Mouse (Mus musculus) testis, postnatal 10 days (tissue): ENCODE data around the gene Cntnap1.

Experiments used
- DNase-seq: peaks from one replicate; pipeline ENCODE4 v3.0.0; 2021; ENCODE audit warnings: low spot score

Gene Cntnap1

DNA sequence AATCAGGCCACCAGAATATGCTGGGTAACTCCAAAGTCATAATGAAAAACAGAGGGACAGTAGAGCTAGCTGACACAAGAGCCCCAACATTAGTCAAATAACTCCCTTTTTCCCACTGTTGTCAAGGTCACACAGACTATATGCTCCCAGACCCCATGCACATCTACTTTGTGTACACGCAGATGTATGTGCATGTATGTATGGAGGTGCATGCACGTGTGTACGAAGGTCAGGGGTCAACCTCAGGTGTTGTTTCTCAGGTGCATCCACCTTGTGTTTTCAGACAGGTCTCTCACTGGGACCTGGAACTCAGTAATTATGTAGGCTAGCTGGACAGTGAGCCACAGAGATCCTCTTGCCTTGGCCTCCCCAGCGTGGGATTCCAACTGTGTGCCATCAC lies 15.1 kb downstream of the Cntnap1 start:
- no peak for DNase-seq

DNA sequence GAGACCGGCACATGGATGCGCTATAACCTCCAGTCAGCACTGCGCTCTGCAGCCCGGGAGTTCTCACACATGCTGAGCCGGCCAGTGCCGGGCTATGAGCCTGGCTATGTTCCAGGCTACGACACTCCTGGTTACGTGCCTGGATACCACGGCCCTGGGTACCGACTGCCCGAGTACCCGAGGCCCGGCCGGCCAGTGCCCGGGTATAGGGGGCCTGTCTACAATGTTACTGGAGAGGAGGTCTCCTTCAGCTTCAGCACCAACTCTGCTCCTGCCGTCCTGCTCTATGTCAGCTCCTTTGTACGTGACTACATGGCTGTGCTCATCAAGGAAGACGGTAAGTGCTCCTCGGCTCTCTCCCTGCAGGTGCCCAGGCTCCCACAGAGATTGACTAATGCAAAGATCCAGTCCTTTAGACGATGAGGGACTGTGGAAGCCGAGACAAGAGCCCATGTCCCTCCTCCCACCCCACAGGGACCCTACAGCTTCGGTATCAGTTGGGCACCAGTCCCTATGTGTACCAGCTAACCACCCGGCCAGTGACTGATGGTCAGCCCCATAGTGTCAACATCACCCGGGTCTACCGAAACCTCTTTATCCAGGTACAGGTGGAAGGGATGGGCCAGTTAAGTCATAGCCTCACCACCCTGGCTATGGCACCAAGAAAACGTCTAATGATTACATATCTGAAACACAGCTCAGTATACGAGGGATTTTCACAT lies 16.4 kb downstream of the Cntnap1 start:
- no peak for DNase-seq

DNA sequence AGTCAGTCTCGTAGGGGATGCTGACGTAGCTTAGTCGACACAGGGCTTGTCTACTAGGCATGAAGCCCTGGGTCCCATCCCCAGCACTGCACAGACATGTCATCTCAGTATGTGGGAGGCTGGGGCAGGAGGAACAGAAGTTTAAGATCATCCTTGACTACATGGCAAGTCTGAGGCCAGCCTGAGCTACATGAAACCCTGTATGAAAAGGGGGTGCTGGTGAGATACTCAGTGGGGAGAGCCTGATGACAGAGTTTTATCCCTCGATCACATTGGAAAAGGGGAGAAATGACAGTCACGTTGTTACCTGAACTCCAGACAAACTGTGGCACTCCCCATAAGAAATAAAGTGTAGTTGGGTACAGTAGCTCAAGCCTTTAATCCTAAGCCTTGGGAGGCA lies 17.2 kb downstream of the Cntnap1 start:
- DNase-seq: no peak

DNA sequence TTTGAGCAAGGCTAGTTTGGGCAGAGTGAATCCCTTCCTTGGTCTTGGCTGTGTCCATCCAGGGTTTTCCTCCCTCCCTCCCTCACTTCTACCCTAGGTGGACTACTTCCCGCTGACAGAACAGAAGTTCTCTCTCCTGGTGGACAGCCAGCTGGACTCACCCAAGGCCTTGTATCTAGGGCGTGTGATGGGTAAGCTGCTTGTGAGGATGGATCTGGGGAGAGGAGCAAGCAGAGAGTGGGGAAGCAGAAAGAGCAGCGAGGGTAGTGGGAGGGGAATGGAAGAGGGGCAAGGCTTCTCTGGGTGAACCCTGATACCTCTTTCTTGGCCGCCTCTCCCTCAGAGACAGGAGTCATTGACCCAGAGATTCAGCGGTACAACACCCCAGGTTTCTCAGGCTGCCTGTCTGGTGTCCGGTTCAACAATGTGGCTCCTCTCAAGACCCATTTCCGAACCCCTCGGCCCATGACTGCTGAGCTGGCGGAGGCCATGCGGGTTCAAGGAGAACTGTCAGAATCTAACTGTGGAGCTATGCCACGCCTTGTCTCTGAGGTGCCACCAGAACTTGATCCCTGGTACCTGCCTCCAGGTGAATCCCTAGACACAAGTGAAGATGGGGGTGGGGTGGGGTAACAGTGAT lies 18.0 kb downstream of the Cntnap1 start:
- peak; percentile 71 for DNase-seq

DNA sequence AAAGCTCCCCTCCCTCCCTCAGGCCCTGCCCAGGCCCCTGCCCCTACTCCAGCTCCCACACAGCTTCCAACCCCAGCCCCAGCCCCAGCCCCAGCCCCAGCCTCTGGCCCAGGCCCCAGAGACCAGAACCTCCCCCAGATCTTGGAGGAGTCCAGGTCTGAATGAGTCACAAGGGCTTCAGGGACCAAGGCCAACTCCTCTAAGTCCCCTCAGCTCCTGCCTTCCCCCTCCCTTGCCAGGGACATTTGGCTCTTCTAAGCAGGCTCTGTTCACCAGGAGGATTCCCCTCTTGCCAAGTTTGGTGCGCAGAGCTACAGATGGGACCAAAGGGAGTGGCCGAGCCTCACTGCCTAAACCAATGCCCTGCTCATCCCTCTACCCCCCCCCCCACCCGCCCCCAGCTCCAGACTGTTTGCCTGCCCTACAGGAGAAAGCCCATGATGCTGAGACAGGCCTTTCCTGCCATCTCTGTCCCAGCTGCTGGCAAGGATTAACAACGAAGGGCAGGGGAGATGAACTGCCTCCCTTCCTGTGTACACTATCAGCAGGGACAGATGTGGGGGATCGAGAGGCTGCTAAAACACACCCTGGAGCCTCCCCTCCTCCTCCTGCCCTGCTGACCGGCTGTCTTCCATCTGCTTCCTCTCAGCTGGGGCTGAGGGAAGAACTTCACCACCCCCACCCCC lies 19.3 kb downstream of the Cntnap1 start:
- peak; percentile 82 for DNase-seq

DNA sequence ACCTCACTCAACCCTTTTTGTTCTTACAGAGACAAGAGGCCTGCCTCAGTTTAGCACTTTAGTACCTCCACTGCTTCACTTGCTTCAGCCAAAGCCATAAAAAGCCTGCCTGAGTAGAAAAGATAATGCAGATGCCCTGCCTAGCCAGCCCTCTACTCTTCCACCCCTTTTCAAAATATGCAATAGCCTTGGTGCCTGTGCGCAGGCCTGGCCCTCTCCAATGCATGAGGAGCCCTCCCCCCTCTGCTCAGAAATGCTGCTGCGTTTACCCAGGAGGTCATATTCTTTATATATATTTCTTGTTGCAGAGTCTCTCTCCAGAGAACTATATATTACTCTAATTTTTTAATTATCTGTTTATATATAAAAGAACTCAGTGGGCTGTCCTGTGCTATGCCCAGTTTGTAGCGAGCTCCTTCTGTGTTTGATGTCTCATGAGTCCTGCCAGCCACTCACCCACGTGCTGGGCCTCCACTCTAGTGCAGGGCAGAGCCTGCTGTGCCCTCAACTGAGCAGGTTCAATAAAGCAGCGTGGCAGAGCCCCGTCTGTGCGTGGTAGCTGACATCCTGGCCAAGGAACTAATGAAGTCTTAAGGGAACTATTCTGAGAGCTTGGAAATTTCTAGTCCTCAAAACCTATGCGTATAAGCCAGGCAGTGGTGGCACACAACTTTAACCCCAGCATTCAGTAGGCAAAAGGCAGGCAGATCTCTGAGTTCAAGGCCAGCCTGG lies 20.0 kb downstream of the Cntnap1 start:
- no peak for DNase-seq

DNA sequence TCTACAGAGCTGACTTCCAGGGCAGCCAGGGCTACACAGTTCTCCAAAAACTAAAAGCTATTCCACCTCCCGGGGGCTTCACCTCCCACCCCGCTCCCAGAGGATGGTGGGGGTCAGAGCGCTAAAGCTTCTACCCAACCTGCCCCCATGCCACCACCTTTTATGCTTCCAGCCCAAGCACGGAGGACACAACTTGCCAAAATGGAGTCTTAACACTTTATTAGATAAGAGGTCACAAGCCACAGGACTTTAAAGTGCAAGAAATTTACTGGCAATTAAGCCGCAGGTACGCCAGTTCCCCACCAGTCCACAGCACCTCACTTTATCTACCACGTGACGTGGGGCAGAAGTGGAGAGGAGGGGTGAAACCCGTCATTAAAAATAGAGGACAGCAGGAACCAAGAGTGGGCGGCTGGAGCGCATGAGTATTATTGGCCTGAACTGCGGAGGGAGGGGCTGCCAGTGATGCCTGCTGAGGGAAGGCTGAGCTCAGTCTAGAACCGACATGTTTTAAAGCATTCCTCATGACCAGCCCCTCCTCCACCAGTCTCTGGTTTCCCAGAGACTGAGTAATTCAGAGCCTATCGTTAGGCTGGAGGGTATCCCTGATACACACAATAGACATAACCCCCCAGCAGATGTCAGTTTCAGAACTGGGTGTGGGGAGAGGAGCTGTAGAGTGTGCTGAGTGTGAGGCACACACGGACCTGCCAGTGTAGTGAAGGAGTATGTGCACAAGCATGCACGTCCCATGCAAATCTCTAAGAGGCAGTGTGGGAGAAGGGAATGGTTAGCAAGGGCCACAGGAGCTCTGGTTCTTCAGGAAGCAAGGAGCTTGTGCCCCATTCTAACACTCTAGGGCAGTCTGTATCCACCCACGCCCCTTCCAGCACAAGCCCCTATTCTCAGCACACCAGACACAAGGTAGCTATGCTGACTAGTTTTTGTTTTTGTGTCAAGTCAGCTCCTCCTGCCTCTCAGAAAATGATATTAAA lies 20.9 kb downstream of the Cntnap1 start:
- no peak for DNase-seq

DNA sequence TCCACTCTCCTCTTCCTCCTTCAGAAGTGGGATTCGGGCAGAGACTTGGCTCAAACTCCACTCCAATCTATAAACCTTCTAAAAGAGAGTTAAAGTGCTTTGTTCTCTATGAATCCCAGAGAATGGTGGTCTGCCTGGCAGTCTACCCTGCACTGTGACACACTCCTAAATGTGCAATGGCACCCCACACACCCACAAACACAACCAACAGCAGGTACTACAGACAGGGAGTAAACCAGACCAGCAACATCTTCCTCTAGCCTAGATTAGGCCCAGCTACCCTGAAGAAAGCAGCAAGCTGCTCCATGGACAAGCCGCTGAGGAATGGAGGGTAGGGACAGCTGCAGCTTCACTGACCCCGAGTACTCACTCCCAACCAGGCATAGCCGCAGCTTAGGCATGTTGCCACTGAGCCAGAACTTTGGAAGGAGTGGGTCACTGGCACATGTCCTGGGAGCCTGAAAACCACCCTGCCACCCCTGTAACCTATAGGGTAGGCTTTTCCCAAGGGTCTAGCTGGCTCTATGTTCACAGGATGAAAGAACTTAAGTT lies 21.7 kb downstream of the Cntnap1 start:
- no peak for DNase-seq

DNA sequence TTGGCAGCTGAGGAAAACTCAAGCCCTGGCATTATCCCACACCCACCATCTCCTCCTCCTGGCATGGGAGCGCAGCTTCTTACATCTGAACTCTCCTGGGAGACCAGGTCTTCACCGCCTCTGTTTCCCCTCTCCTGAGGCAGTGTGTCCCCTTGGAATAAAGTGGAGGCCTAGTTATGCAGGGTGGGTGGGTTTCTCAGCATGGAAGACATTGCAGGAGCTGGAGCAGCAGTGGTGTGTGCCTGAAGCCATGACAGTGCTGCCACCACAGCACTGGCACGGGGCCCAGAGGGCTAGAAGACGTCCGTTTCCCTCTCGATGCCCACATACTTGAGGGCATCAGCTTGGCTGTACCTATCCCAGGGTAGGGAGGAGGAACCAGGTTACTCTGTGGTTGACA lies 22.3 kb downstream of the Cntnap1 start:
- DNase-seq: no peak

DNA sequence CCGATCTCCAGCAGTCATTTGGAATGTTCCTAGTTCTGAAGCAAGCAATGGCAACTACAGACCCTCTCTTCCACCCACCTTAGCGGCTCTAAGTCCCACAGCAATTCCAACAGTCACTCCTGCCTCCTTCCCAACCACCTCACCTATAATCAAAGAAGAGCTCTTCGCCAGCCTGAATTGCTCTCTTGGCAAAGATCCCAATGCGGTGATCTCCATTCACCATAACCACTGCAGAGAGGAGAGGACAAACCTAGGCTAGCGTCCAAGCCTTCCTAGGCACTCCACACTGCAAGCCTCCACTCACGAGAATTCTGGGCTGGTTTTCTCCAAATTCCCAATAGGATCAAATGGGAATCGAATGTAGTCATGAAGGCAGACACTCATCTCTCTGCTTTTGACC lies 22.8 kb downstream of the Cntnap1 start:
- DNase-seq: no peak

DNA sequence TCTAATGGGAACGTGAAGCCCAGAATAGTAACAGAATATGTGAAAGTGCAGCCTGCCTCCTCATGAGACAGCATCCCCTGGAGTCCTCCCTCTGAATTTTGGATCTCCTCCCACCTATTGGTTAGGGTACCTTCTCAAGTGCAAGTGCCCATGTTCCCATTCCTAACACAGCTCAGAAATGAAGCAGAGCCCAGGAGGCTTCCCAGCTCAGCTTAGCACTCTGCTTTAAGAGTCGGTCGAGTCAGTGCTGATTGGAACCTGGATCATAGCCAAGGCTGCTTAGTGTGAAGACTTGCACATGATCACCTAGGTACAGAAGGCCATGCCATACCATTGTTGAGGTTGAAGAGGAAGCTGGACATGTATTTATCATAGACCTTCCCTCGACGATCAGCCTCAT lies 23.8 kb downstream of the Cntnap1 start:
- no peak for DNase-seq

DNA sequence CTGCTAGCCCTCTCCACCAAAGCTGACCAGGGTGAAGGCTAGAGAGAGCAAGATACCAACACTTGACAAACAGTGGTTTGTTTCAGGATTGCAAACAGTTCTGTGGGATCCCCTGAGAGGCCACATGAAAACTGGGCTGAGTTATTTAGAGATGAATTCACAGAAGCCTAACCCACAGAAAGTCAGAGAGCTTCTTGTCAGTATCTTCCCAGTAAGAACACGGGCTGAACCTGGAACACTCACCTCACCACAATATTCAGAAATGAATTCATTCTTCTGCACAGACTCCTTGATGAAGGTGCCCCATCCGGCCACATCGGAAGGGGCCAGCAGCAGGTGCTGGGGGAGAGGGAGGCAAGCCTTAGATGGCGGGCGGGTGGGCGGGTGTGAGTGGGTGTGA lies 24.3 kb downstream of the Cntnap1 start:
- no peak for DNase-seq

DNA sequence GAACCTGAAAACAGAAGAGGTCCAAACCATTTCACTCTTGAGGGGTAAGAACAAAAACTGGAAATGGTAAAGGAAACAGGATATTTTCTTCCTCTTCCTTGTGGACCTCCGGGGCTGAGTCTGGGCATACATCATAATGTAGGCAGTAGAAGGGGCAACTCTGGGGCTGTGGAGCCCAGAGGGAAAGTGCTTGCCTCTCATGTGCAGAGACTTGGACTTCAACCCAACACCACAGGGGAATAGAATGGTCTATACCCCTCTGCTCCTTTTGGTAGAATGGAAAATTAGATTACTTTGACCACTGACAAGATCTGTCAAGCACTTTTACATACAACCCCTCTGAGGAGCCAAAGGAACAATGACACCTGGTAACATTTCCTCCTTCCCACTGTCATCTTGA lies 24.8 kb downstream of the Cntnap1 start:
- DNase-seq: no peak

DNA sequence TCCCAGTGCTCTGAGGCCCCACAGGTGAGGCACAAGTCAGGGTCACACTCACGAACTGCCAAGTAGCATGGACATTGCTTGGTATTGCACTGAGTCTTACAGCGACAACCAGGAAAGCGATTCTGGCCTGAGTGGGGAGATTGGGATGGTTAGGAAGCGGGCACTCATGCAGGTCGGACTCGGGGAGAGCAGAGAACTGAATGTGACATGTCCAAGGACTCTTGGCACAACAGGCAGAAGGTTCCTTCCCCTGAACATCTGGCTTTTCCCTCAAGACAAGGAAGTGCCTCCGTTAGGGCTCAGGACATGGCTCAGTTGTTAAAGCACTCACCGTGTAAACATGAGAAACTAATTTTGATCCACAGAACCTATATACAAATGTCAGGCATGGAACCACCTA lies 25.2 kb downstream of the Cntnap1 start:
- no peak for DNase-seq

DNA sequence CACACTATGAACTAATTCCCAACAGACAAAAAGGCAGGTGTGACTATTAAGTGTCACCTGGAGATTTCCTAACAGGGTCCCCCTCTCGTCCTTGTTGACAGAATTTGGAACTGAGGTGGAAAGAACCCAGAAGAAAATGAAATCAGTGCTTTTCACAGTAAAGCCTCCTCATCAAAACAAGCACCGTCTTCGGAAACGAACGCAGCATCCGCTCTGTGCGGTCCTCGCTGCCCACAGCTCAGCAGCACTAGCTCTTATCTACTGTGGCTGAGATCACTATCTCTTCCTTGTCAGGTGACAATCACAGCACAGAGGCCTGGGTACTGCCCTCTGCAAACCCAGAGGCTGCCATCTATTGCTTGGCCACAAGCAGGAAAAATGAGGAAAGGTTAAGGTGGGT lies 25.9 kb downstream of the Cntnap1 start:
- no peak for DNase-seq

DNA sequence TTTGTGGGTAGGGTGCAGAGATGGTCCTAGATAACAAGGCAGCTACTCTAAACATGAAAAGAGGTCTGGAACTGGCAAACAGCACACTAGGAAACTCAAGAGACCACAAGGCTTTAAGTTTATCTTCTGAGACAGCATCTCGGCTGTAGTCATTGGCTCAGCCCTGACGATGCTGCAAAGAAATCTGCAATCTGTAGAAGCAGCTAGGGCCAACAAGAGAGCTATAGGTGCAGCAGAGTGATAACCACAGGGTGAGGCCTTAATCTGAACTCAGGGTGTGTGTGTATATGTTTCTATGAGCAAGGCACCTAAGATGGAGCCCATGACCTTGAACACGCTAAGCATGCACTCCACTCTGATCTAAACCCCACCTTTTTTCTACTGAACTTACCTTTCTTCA lies 29.2 kb downstream of the Cntnap1 start:
- DNase-seq: no peak

DNA sequence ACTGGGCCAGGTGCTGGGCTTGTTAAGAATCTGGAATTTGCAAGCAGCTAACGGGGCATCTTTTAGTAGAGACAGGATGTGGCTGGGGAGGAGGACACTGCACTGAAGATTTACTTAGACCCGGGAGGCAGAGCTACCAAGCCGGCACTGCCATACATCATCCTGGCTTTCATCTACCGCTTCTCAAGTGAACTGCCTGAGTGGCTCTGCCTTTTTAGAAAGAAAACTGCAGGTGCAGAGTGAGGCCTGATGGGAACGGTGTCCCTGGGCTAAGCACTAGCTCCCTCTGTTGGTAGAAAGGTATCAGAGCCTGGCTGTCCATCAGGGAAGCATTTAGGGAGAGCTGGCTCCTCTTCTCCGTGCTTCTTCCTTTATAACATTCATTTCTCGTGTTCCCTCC lies 30.7 kb downstream of the Cntnap1 start:
- no peak for DNase-seq

DNA sequence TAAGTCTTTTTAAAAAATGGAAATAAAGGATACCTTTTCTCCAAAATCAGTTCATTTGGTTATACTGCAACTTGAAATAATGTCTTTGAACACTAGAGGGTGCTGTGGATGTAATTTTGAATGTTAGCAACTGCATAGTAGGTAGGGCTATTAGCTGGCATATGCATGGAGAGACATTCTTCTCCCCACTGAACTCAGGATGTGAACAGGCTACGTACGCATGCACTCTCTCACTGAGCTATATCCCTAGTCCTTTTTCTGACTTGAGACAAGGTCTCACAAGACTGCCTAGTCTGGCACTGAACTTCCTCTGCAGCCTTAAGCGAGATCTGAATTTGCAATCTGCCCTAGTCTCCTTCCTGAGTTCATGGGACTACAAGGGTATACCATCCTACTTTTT lies 41.6 kb downstream of the Cntnap1 start:
- DNase-seq: no peak

DNA sequence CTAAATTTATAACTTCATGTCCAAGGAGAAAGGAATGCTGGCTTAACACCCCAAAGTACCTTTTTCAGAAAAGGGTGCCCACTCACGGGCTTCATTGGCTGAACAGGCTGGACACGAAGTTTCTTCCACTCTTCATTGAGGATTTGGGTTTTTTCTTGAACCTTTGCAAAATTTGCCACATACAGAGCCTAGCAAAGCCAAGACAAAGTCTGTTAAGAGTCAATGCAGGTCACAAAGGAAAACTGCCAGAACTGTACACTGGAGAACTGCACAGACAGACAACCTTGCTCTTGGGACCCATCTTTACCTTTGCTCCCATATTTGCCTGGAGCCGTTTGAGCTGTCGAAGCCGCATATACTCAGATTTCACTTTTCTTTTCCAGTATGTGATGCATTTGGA lies 46.6 kb downstream of the Cntnap1 start:
- no peak for DNase-seq

DNA sequence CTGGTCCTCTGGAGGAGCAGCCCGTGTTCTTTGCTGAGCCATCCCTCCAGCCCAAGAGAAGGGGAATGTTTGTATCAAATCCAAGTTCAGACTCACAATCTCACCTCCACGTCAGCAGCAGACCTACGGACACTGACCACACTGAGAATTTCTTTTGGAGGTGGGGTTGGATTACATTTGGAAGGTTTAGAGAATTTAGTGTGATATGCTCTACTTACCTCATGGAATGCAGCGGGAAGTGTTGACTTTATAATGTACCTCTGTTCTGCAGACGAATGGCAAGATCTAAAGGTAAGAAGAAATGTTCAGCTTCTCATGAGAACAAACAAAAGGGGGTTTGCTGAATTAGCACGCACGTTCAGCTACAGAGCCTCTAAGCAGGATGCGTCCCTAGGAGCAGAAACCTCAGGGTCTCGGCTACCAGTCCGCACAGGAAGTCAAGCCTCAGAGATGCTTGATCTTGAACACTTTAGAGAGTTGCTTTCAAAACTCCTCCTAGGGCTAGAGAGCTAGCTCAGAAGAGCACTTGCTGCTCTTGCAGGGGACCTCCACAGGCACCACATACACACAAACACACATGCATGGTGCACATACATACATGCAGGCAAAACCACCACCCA lies 48.2 kb downstream of the Cntnap1 start:
- no peak for DNase-seq

DNA sequence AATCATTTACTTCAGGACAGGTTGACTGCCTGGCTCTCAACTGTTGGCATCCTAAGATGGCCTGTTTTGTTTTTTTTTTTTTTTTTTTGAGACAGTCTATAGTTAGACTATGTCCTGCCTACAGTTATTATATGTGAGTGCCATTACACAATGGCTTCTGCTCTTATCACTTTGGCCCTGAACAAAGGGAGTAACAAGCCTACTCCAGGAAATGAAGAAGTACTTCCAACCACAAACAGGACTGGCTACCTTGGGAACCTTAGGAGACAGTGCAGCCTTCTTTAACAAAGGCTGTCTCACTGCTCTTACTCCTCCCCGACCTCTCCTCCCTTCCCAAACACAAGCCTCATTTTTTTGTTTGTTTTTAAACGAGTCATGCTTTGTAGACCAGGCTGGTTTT lies 50.5 kb downstream of the Cntnap1 start:
- no peak for DNase-seq
